Mouse (Mus musculus): ENCODE measurements around the gene Psmc2. TPM values are rescaled to one million over a fixed set of nuclear protein-coding genes. Genes with fewer than 3 reads are reported as not detected.

Psmc2 gene
- total and polyA plus RNA-seq, 3 experiments = 297 to 356 (median 316) TPM

DNA sequence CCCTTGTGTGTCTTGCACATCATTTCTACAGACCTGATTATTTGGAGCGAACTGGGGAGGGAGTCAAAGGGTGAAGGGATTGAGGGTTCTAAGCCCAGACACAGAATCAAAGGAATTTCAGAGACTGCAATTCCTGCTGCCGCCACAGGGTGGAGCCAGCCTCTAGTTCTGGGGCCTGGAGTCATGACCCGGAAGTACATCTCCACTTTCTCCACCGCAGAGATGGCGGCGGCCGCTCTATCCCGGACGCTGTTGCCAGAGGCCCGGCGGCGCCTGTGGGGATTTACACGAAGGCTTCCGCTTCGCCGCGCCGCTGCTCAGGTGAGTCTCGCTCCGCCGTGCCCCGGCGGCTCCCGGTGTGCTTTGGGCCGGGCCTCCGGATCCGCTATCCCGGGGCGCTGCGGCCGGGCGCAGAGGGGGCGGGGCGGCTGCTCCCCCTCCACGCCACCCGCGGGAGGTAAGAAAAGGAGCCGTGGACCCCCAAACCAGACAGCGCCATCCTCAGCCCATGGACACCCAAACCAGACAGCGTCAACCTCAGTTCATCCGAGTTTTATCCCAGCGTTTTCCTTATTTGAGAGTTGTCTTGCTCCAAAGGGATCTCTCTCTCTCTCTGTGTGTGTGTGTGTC lies 48.0 kb upstream of the Psmc2 start, which contains the start of gene Pmpcb (continued):
- no peak for TF ChIP-seq USF2 (IDR thresholded peaks at IDR 0.05; ENCODE audit: borderline replicate concordance in 1 of 2, insufficient read depth in 1 of 2, low read depth in 1 of 2, low read length in 2 of 2)
- TF ChIP-seq BHLHE40 (IDR thresholded peaks at IDR 0.05; ENCODE audit: borderline replicate concordance, low read depth, low read length) = no peak
- 0 out of 2 replicates have a peak, but pooled peaks have one; percentile 46 for TF ChIP-seq UBTF (IDR thresholded peaks at IDR 0.05; ENCODE audit: borderline replicate concordance, insufficient read depth, low read depth, low read length)
- TF ChIP-seq ZNF384 (IDR thresholded peaks at IDR 0.05; ENCODE audit: low read depth, low read length) = no peak
- no peak for TF ChIP-seq MAZ (IDR thresholded peaks at IDR 0.05; ENCODE audit: low read depth, low read length)
- no peak for TF ChIP-seq POLR2AphosphoS2 (IDR thresholded peaks at IDR 0.05; ENCODE audit: low read length)
- no peak for TF ChIP-seq E2F4 (IDR thresholded peaks at IDR 0.05; ENCODE audit: borderline replicate concordance, low read depth, low read length)
- TF ChIP-seq ZC3H11A (IDR thresholded peaks at IDR 0.05; ENCODE audit: low read depth, low read length) = peak; percentile 44; the same call in 1 of the 2 replicates
- TF ChIP-seq MXI1 (IDR thresholded peaks at IDR 0.05; ENCODE audit: low read depth, low read length) = peak; percentile 30
- TF ChIP-seq CHD2 (IDR thresholded peaks at IDR 0.05; ENCODE audit: low read length) = no peak
- no peak for TF ChIP-seq GABPA (IDR thresholded peaks at IDR 0.05; ENCODE audit: low read depth, low read length)
- TF ChIP-seq TBP (IDR thresholded peaks at IDR 0.05; ENCODE audit: low read depth, low read length) = peak; percentile 78; the same call in 1 of the 2 replicates
- peak; percentile 72 for TF ChIP-seq NELFE (IDR thresholded peaks at IDR 0.05; ENCODE audit: low read depth, low read length)
- no peak for TF ChIP-seq CHD1 (IDR thresholded peaks at IDR 0.05; ENCODE audit: low read depth, low read length)

DNA sequence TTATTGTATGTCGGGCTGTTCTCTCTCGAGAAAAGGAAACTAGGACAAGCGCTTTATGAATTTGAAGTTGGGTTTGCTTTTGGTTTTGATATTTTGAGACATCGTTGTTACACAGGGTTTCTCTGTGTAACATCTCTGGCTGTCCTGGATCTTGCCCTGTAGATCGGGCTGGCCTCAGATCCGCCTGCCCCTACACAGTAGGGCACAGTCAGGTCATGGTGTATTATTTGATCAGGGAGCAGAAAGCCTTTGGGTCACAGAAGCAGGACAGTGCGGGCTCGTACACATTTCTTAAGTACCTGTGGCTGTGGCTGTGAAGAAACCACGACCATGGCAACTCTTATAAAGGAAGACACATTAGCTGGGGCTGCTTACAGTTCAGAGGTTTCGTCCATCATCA lies 47.5 kb upstream of the Psmc2 start:
- peak overlapping the region; percentile 97 for H3K9ac ChIP-seq (ENCODE audit: control insufficient read depth, low read depth, low read length, poor library complexity, severe bottlenecking)
- TF ChIP-seq CHD2 (IDR thresholded peaks at IDR 0.05; ENCODE audit: low read length) = no peak
- TF ChIP-seq EP300 (IDR thresholded peaks at IDR 0.05; ENCODE audit: low read depth in 1 of 2, low read length in 2 of 2) = no peak
- no peak for TF ChIP-seq RCOR1 (IDR thresholded peaks at IDR 0.05; ENCODE audit: low read depth, low read length)
- no peak for TF ChIP-seq MAFK (IDR thresholded peaks at IDR 0.05; ENCODE audit: borderline replicate concordance, low read depth, low read length)
- TF ChIP-seq ZKSCAN1 (IDR thresholded peaks at IDR 0.05; ENCODE audit: low read depth, low read length) = no peak
- TF ChIP-seq NELFE (IDR thresholded peaks at IDR 0.05; ENCODE audit: low read depth, low read length) = no peak
- no peak for TF ChIP-seq POLR2AphosphoS5 (IDR thresholded peaks at IDR 0.05; ENCODE audit: borderline replicate concordance, low read depth, low read length)
- TF ChIP-seq KAT2A (conservative IDR thresholded peaks at IDR 0.05; ENCODE audit: low read depth, low read length) = no peak
- TF ChIP-seq JUND (IDR thresholded peaks at IDR 0.05; ENCODE audit: low read depth, low read length) = no peak
- TF ChIP-seq TCF12 (IDR thresholded peaks at IDR 0.05; ENCODE audit: low read depth, low read length) = no peak
- no peak for TF ChIP-seq ELF1 (IDR thresholded peaks at IDR 0.05; ENCODE audit: low read depth, low read length)
- no peak for TF ChIP-seq NRF1 (IDR thresholded peaks at IDR 0.05; ENCODE audit: insufficient read depth, low read depth, low read length, poor library complexity, severe bottlenecking)
- no peak for TF ChIP-seq SIN3A (IDR thresholded peaks at IDR 0.05; ENCODE audit: low read length)
- TF ChIP-seq MYC (IDR thresholded peaks at IDR 0.05; ENCODE audit: low read depth, low read length) = no peak
- TF ChIP-seq USF1 (IDR thresholded peaks at IDR 0.05; ENCODE audit: low read depth, low read length) = no peak
- TF ChIP-seq BHLHE40 (IDR thresholded peaks at IDR 0.05; ENCODE audit: borderline replicate concordance, low read depth, low read length) = no peak
- TF ChIP-seq TAL1 (IDR thresholded peaks at IDR 0.05; ENCODE audit: low read length) = no peak
- no peak for TF ChIP-seq GATA1 (IDR thresholded peaks at IDR 0.05; ENCODE audit: low read depth, low read length)
- no peak for TF ChIP-seq GABPA (IDR thresholded peaks at IDR 0.05; ENCODE audit: low read depth, low read length)
- TF ChIP-seq CHD1 (IDR thresholded peaks at IDR 0.05; ENCODE audit: low read depth, low read length) = no peak
- peak; percentile 43 for DNase-seq (ENCODE audit: low read depth, low spot score)
- H3K27ac ChIP-seq (ENCODE audit: control insufficient read depth, low read depth, low read length) = no peak overlapping the region; the same call in 1 of the 2 replicates
- no peaks in the 10 kb centered on the region for H3K9me3 ChIP-seq (replicated peaks; ENCODE audit: insufficient read depth, low read length)
- peaks cover 16% of the 10 kb centered on the region for H3K79me2 ChIP-seq (ENCODE audit: control insufficient read depth, insufficient read depth, low read length, poor library complexity)
- no peaks in the 10 kb centered on the region for H3K27me3 ChIP-seq (ENCODE audit: control insufficient read depth in 1 of 2, insufficient read depth in 2 of 2, low read length in 2 of 2)
- H3K4me1 ChIP-seq (ENCODE audit: control insufficient read depth in 1 of 2, insufficient read depth in 2 of 2, low read length in 2 of 2) = peaks cover 0 to 14% of the 10 kb centered on the region in 2 experiments; a peak in 3 of 4 replicates
- peaks cover 0 to 9% of the 10 kb centered on the region in 2 experiments; a peak in 3 of 4 replicates for H3K36me3 ChIP-seq (ENCODE audit: control insufficient read depth in 1 of 2, insufficient read depth in 2 of 2, low read length in 2 of 2)
- peak overlapping the region; percentile 77 to 96 for H3K4me3 ChIP-seq (ENCODE audit: control insufficient read depth in 1 of 2, insufficient read depth in 1 of 2, low read depth in 2 of 2, low read length in 2 of 2)

All from MEL (cell line).